Mouse (Mus musculus): Measurements from ENCODE around the gene Gm10271.

DNA sequence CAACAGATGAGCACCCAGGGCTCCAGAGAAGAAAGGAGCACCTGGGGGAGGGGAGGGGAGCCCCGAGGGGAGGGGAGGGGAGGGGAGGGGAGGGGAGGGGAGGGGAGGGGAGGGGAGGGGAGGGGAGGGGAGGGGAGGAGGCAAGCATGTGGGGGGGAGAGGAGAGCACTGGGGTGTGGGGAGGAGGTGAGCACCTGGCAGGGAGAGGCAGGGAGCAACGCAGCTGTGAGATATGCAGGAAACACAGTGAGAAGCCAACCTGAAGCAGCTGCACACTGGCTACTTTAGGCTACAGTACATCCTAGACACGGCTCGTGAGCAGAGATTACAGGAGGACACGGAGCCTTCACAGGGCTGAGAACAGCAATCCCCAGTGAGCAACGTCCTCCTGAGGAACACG lies 41.5 kb downstream of the Gm10271 start:
- TF ChIP-seq CTCF (IDR thresholded peaks at IDR 0.05; ENCODE audit: control insufficient read depth, insufficient read depth, insufficient replicate concordance, low read depth, low read length) (no peak), POLR2A (IDR thresholded peaks at IDR 0.05; ENCODE audit: control insufficient read depth, low read depth, low read length) (no peak)
